Mouse (Mus musculus): ENCODE results near the gene Dnmt3b. TPM values are rescaled to one million over a fixed set of nuclear protein-coding genes. Genes with fewer than 3 reads are reported as not detected.

Gene Dnmt3b
- polyA plus RNA-seq, 1 experiment from 2014 or later: 12.1 TPM

DNA sequence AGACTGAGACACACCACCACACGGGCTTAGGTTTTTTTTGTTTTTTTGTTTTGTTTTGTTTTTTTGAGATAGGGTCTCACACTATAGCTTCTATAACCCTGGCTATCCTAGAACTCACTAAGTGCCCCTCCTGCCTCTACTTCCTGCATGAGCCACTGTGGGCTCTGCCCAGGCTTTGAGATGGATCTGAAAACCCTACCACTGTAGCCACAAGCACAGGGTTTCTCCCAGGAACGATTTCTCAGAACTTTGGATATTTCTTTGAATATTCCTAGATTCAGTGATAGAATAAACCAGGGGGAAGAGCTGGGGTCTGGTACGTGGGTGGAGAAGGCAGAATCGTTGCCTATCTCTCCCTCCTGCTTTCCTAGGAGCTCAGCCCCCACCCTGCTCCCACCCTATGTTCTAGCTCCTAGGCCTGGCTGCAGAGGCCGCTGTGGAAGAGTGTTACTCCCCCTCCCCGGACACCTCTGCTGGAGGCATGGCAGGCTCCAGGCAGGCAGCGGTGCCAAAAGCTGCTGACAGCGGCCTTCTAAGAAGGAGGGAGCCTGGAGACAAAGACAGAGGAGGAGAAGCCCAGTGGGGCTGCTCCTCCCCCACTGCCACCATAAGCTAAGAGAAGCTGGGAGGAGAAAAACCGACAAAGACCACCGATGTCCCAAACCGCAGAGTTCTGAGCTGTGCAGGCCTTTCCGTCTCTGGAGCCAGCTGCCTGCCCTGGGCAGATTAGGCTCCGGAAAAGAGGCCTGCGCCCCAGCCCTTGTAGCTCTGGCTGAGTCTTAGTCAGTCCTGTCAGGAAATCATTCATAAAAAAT lies 38.6 kb upstream of the Dnmt3b start:
- WGBS: 22% methylated on average over 14 of the region's 14 CpGs
- Histone ChIP-seq H3K27me3 (ENCODE audit: control insufficient read depth, insufficient read depth, low read depth, low read length) (no peaks in the 10 kb centered on the region), H3K36me3 (ENCODE audit: control insufficient read depth, insufficient read depth, low read length) (peaks cover 6% of the 10 kb centered on the region; the same call in 1 of the 2 replicates), H3K27ac (ENCODE audit: low read length) (peak overlapping the region; percentile 86), H3K4me2 (ENCODE audit: low read depth, low read length) (0 out of 2 replicates have a peak overlapping the region, but pooled peaks have one; percentile 6), H3K9me3 (ENCODE audit: control insufficient read depth, low read length) (no peaks in the 10 kb centered on the region), H3K4me1 (replicated peaks; ENCODE audit: control insufficient read depth, insufficient read depth, low read length) (peaks cover 36% of the 10 kb centered on the region), H3K9ac (ENCODE audit: low read length) (peak overlapping the region; percentile 54), H3K4me3 (ENCODE audit: low read length) (no peak overlapping the region)
- ATAC-seq (ENCODE audit: low read depth): peak; percentile 80

DNA sequence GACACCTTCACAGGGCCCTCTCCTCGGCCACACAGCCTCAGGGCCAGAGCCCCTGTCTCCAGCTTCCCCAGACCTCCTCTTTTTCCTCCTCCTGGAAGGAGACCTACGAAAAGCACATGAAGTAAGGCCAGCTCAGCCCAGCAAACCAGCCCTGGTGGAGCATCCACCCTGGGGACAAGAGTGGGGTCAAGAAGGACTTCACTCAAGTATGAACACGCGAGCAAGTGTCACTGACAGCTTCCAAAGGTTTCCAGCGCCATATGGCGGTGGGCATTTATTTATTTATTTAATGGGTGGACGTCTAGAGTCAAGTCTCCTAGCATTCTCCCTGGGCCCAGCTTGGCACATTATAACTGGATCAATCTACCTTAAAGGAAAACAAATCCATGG lies 38.0 kb upstream of the Dnmt3b start:
- Histone ChIP-seq H3K4me2 (ENCODE audit: low read depth, low read length) (no peak overlapping the region), H3K9ac (ENCODE audit: low read length) (peak overlapping the region; percentile 54), H3K36me3 (ENCODE audit: control insufficient read depth, insufficient read depth, low read length) (peaks cover 6% of the 10 kb centered on the region; the same call in 1 of the 2 replicates), H3K9me3 (ENCODE audit: control insufficient read depth, low read length) (no peaks in the 10 kb centered on the region), H3K27ac (ENCODE audit: low read length) (peak overlapping the region; percentile 86), H3K4me1 (replicated peaks; ENCODE audit: control insufficient read depth, insufficient read depth, low read length) (peaks cover 36% of the 10 kb centered on the region), H3K4me3 (ENCODE audit: low read length) (no peak overlapping the region), H3K27me3 (ENCODE audit: control insufficient read depth, insufficient read depth, low read depth, low read length) (no peaks in the 10 kb centered on the region)
- WGBS: 44% methylated on average over 7 of the region's 7 CpGs
- peak; percentile 3; the same call in 1 of the 2 replicates for ATAC-seq (ENCODE audit: low read depth)

DNA sequence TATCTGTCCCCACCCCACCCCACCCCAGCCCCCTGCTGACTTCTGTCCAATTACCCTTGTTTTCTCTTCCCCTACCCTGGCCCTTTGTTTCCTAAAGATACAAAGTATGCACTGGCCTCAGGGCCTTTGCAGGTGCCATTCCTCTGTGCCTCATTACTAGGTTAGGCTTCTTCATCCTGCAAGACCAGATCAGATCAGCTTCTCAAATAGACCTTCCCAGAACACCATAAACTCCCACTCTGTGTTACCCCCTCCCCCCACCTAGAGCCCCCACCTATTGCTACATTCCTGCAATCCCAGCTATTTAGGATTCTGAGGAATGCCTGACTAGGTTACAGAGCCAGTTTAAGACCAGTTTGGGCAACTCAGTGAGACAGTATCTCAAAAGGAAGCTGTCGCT lies 37.5 kb upstream of the Dnmt3b start:
- Histone ChIP-seq H3K4me2 (ENCODE audit: low read depth, low read length) (no peak overlapping the region), H3K27me3 (ENCODE audit: control insufficient read depth, insufficient read depth, low read depth, low read length) (no peaks in the 10 kb centered on the region), H3K4me3 (ENCODE audit: low read length) (no peak overlapping the region), H3K9ac (ENCODE audit: low read length) (no peak overlapping the region), H3K27ac (ENCODE audit: low read length) (no peak overlapping the region), H3K4me1 (replicated peaks; ENCODE audit: control insufficient read depth, insufficient read depth, low read length) (peaks cover 36% of the 10 kb centered on the region), H3K9me3 (ENCODE audit: control insufficient read depth, low read length) (no peaks in the 10 kb centered on the region), H3K36me3 (ENCODE audit: control insufficient read depth, insufficient read depth, low read length) (peaks cover 6% of the 10 kb centered on the region; the same call in 1 of the 2 replicates)
- WGBS: 87% methylated on average over 1 of the region's 1 CpGs
- no peak for ATAC-seq (ENCODE audit: low read depth)

DNA sequence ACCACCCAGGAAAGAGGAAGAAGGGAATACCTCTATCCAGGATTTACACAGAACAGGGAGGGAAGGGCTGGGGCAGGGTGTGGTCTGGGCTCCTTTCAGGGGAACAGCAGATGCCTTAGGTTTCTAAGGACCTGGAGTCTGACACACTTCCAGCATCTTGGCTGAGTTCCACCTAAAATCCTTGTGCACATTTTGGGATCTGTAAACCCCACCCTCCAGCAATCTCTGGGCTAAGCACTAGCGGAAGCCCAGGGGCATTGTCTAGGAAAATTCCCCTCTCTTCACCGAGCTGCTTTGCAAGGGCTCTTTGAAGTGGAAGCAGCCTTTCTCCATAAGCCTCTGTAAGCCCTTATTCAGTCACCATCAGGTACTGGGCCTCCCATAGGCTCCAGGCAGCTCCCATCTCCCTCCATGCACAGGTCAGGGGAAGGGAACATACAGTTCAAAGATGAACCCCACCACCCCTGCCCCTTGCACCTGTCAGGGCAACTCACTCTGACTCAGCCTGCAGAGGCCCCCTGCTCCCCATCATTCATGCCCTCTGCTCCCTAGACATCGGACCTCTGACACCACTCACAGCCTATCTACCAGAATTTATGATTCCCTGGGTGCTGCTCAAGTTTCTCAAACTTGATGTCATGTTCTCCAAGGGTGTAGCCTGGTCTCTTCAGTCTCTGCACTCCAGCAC lies 36.5 kb upstream of the Dnmt3b start:
- Histone ChIP-seq H3K27ac (ENCODE audit: low read length) (peak overlapping the region; percentile 12; the same call in 1 of the 2 replicates), H3K36me3 (ENCODE audit: control insufficient read depth, insufficient read depth, low read length) (peaks cover 8% of the 10 kb centered on the region; the same call in 1 of the 2 replicates), H3K4me3 (ENCODE audit: low read length) (no peak overlapping the region), H3K4me1 (replicated peaks; ENCODE audit: control insufficient read depth, insufficient read depth, low read length) (peaks cover 30% of the 10 kb centered on the region), H3K9ac (ENCODE audit: low read length) (no peak overlapping the region), H3K27me3 (ENCODE audit: control insufficient read depth, insufficient read depth, low read depth, low read length) (no peaks in the 10 kb centered on the region), H3K4me2 (ENCODE audit: low read depth, low read length) (no peak overlapping the region), H3K9me3 (ENCODE audit: control insufficient read depth, low read length) (no peaks in the 10 kb centered on the region)
- 38% methylated on average over 3 of the region's 3 CpGs for WGBS
- ATAC-seq (ENCODE audit: low read depth): no peak

DNA sequence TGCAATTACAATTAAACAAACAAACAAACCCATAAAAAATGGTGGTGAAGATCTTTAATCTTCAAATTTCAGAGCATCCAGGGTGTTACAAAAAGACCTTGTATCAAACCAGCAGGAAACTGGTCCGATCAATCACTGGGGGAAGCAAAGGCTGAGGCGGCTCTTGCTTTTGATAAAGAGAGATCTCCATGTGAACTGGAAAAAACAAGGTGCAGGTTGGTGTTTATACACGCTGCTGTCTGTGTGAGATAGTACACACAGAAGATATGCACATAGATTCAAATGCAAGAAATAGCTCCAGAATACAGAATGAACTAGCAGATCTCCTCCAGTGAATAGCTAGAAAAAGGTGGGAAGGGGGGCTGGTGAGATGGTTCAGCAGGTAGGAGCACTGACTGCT lies 32.4 kb upstream of the Dnmt3b start:
- ATAC-seq (ENCODE audit: low read depth): no peak
- Histone ChIP-seq H3K9me3 (ENCODE audit: control insufficient read depth, low read length) (no peaks in the 10 kb centered on the region), H3K9ac (ENCODE audit: low read length) (no peak overlapping the region), H3K4me2 (ENCODE audit: low read depth, low read length) (no peak overlapping the region), H3K27me3 (ENCODE audit: control insufficient read depth, insufficient read depth, low read depth, low read length) (no peaks in the 10 kb centered on the region), H3K27ac (ENCODE audit: low read length) (no peak overlapping the region), H3K4me1 (replicated peaks; ENCODE audit: control insufficient read depth, insufficient read depth, low read length) (peaks cover 5% of the 10 kb centered on the region), H3K36me3 (ENCODE audit: control insufficient read depth, insufficient read depth, low read length) (peaks cover 33% of the 10 kb centered on the region), H3K4me3 (ENCODE audit: low read length) (no peak overlapping the region)
- WGBS: 83% methylated on average over 3 of the region's 3 CpGs

DNA sequence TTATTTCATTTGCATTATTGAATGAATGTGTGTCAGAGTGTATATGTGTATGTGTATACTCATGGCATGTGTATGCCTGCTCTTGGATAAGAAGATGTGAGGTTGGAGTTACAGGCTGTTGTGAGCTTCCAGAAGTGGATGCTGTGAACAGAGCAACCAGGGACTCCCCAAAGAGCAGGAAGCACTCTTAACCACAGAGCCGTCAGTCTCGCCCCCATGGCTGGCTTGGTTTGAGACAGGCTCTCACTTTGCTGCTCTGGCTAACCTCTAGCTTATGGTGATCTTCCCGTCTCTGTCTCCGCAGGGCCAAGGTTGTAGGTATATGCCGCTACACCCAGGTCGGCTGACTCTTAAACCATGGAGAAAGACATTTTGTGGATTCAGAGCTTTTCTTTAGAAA lies 30.8 kb upstream of the Dnmt3b start:
- WGBS: 89% methylated on average over 6 of the region's 6 CpGs
- Histone ChIP-seq H3K9ac (ENCODE audit: low read length) (no peak overlapping the region), H3K4me1 (replicated peaks; ENCODE audit: control insufficient read depth, insufficient read depth, low read length) (no peaks in the 10 kb centered on the region), H3K36me3 (ENCODE audit: control insufficient read depth, insufficient read depth, low read length) (peaks cover 45% of the 10 kb centered on the region), H3K27me3 (ENCODE audit: control insufficient read depth, insufficient read depth, low read depth, low read length) (no peaks in the 10 kb centered on the region), H3K4me2 (ENCODE audit: low read depth, low read length) (no peak overlapping the region), H3K4me3 (ENCODE audit: low read length) (no peak overlapping the region), H3K27ac (ENCODE audit: low read length) (no peak overlapping the region), H3K9me3 (ENCODE audit: control insufficient read depth, low read length) (no peaks in the 10 kb centered on the region)
- no peak for ATAC-seq (ENCODE audit: low read depth)

DNA sequence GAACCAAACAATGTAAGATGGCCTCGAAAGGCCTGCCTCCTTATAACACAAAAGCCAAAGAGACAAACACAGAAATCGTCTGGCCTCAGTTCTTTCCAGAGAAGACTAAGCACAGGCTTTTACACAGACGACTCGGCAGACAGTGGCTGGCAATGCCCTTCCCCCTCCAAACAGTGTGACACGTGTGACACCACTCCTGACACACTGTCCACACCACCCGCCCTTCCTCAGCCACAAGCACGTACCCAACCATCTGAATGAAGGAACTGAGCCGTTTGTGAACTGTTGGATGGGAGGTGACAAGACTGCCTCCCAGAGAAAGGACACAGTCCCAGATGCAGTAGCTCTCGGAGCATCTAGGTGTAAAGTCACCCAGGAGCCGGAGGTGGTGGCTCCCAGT lies 30.4 kb upstream of the Dnmt3b start:
- H3K9ac ChIP-seq (ENCODE audit: low read length): no peak overlapping the region
- no peak overlapping the region for H3K27ac ChIP-seq (ENCODE audit: low read length)
- peaks cover 49% of the 10 kb centered on the region for H3K36me3 ChIP-seq (ENCODE audit: control insufficient read depth, insufficient read depth, low read length)
- H3K4me3 ChIP-seq (ENCODE audit: low read length): no peak overlapping the region
- no peaks in the 10 kb centered on the region for H3K27me3 ChIP-seq (ENCODE audit: control insufficient read depth, insufficient read depth, low read depth, low read length)
- WGBS: 71% methylated on average over 10 of the region's 10 CpGs
- no peaks in the 10 kb centered on the region for H3K4me1 ChIP-seq (replicated peaks; ENCODE audit: control insufficient read depth, insufficient read depth, low read length)
- H3K9me3 ChIP-seq (ENCODE audit: control insufficient read depth, low read length): no peaks in the 10 kb centered on the region
- no peak overlapping the region for H3K4me2 ChIP-seq (ENCODE audit: low read depth, low read length)
- no peak for ATAC-seq (ENCODE audit: low read depth)

DNA sequence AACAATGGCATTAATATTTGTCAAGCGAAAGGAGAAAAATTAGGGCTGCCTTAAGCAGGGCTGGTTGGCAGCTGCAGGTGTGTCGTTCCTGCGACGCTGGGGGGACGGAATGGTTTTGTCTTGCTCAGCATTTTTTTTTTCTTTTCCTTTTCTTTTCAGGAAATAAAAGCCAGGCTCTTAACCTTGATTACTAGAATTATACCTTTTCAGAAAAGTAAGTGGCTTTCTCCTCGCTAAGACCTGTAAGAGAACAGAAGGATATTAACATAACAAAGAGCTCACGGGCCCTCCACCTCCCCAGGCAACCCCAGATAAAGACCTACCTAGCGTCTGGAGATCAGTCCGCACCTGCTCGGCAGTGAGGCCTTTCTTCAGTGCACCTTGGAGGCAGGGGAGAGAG lies 26.8 kb upstream of the Dnmt3b start:
- H3K27me3 ChIP-seq (ENCODE audit: control insufficient read depth, insufficient read depth, low read depth, low read length): no peaks in the 10 kb centered on the region
- H3K4me1 ChIP-seq (replicated peaks; ENCODE audit: control insufficient read depth, insufficient read depth, low read length): no peaks in the 10 kb centered on the region
- ATAC-seq (ENCODE audit: low read depth): no peak
- H3K36me3 ChIP-seq (ENCODE audit: control insufficient read depth, insufficient read depth, low read length): peaks cover 67% of the 10 kb centered on the region
- WGBS: 72% methylated on average over 10 of the region's 10 CpGs
- H3K9ac ChIP-seq (ENCODE audit: low read length): no peak overlapping the region
- no peak overlapping the region for H3K4me2 ChIP-seq (ENCODE audit: low read depth, low read length)
- H3K4me3 ChIP-seq (ENCODE audit: low read length): no peak overlapping the region
- no peaks in the 10 kb centered on the region for H3K9me3 ChIP-seq (ENCODE audit: control insufficient read depth, low read length)
- no peak overlapping the region for H3K27ac ChIP-seq (ENCODE audit: low read length)

DNA sequence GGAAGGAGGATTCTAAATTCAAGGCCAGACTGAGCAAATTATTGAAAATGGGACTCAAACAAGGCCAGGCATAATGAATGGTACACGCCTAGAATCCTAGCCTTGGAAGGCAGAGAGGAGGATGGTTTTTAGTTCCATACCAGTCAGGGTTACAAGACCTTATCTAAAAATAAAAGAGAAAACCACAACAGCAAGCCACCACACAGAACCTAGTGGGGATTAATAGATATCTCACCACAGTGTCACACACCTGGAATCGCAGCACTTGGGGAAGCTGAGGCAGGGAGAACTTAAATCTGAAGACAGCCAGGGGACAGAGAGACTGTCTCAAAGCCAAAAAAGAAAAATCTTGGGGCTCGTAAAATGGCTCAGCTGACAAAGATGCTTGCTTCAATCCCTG lies 18.3 kb upstream of the Dnmt3b start:
- ATAC-seq (ENCODE audit: low read depth): no peak
- no peak overlapping the region for H3K4me2 ChIP-seq (ENCODE audit: low read depth, low read length)
- H3K4me1 ChIP-seq (replicated peaks; ENCODE audit: control insufficient read depth, insufficient read depth, low read length): peaks cover 9% of the 10 kb centered on the region
- no peak overlapping the region for H3K27ac ChIP-seq (ENCODE audit: low read length)
- no peaks in the 10 kb centered on the region for H3K27me3 ChIP-seq (ENCODE audit: control insufficient read depth, insufficient read depth, low read depth, low read length)
- 84% methylated on average over 3 of the region's 3 CpGs for WGBS
- H3K36me3 ChIP-seq (ENCODE audit: control insufficient read depth, insufficient read depth, low read length): peaks cover 20% of the 10 kb centered on the region
- H3K4me3 ChIP-seq (ENCODE audit: low read length): no peak overlapping the region
- H3K9ac ChIP-seq (ENCODE audit: low read length): no peak overlapping the region
- no peaks in the 10 kb centered on the region for H3K9me3 ChIP-seq (ENCODE audit: control insufficient read depth, low read length)

Measured in lung, embryonic 16.5 days (tissue).